Mouse (Mus musculus): ENCODE measurements around the gene A2ml1. TPM values are rescaled to one million over a fixed set of nuclear protein-coding genes. Genes with fewer than 3 reads are reported as not detected.

A2ml1 gene
- polyA plus RNA-seq, 1 experiment from 2014 or later, result 3.6 TPM

- no peak for ATAC-seq
- WGBS, result 77% methylated on average over 1 of the region's 1 CpGs
- Histone ChIP-seq H3K4me1 (replicated peaks) (no peaks in the 10 kb centered on the region), H3K27ac (no peak overlapping the region), H3K4me3 (replicated peaks) (no peak overlapping the region), H3K36me3 (no peaks in the 10 kb centered on the region), H3K9me3 (no peaks in the 10 kb centered on the region), H3K9ac (no peak overlapping the region), H3K27me3 (replicated peaks) (no peaks in the 10 kb centered on the region), H3K4me2 (replicated peaks) (no peak overlapping the region)
Observed at GRCm38 (mm10) chr6:128495346-128495745, 86.1 kb downstream of the A2ml1 start.

GRCm38 (mm10) chr6:128494646-128495331 is 86.6 kb downstream of the A2ml1 start:
- 73% methylated on average over 15 of the region's 15 CpGs for WGBS
- H3K9ac ChIP-seq, result no peak overlapping the region
- H3K9me3 ChIP-seq, result no peaks in the 10 kb centered on the region
- no peak overlapping the region for H3K4me2 ChIP-seq (replicated peaks)
- ATAC-seq, result no peak
- no peaks in the 10 kb centered on the region for H3K27me3 ChIP-seq (replicated peaks)
- H3K4me3 ChIP-seq (replicated peaks), result no peak overlapping the region
- H3K36me3 ChIP-seq, result no peaks in the 10 kb centered on the region
- H3K4me1 ChIP-seq (replicated peaks), result no peaks in the 10 kb centered on the region
- H3K27ac ChIP-seq, result no peak overlapping the region

GRCm38 (mm10) chr6:128491916-128492315 is 89.5 kb downstream of the A2ml1 start:
- no peak overlapping the region for H3K4me2 ChIP-seq (replicated peaks)
- H3K4me3 ChIP-seq (replicated peaks), result no peak overlapping the region
- ATAC-seq, result no peak
- 80% methylated on average over 4 of the region's 4 CpGs for WGBS
- no peak overlapping the region for H3K27ac ChIP-seq
- no peaks in the 10 kb centered on the region for H3K27me3 ChIP-seq (replicated peaks)
- no peak overlapping the region for H3K9ac ChIP-seq
- H3K36me3 ChIP-seq, result no peaks in the 10 kb centered on the region
- no peaks in the 10 kb centered on the region for H3K9me3 ChIP-seq
- H3K4me1 ChIP-seq (replicated peaks), result no peaks in the 10 kb centered on the region

GRCm38 (mm10) chr6:128490141-128490540 is 91.3 kb downstream of the A2ml1 start:
- H3K9ac ChIP-seq, result no peak overlapping the region
- H3K4me2 ChIP-seq (replicated peaks), result no peak overlapping the region
- H3K9me3 ChIP-seq, result no peaks in the 10 kb centered on the region
- no peak for ATAC-seq
- H3K27me3 ChIP-seq (replicated peaks), result no peaks in the 10 kb centered on the region
- H3K27ac ChIP-seq, result no peak overlapping the region
- WGBS, result 96% methylated on average over 10 of the region's 10 CpGs
- no peaks in the 10 kb centered on the region for H3K36me3 ChIP-seq
- no peak overlapping the region for H3K4me3 ChIP-seq (replicated peaks)
- no peaks in the 10 kb centered on the region for H3K4me1 ChIP-seq (replicated peaks)

Other genes starting within 250 kb of the A2ml1 start
- gene Tulp3, start 225.8 kb downstream of the A2ml1 start, polyA plus RNA-seq (2015; fragmentation: Nextera tagmentation; extraction: Ambion mirVana), result 10.4 and 11.9 TPM in 2 replicates
- 97.9 and 107 TPM in 2 replicates for gene Rhno1, start 218.7 kb downstream of the A2ml1 start, polyA plus RNA-seq (2015; fragmentation: Nextera tagmentation; extraction: Ambion mirVana)
- 25.7 and 26.3 TPM in 2 replicates for gene Foxm1, start 218.6 kb downstream of the A2ml1 start, polyA plus RNA-seq (2015; fragmentation: Nextera tagmentation; extraction: Ambion mirVana)
- 0.13 and 0.16 TPM in 2 replicates for gene Tex52, start 206.2 kb downstream of the A2ml1 start, polyA plus RNA-seq (2015; fragmentation: Nextera tagmentation; extraction: Ambion mirVana)
- gene Gm44596, start 206.1 kb downstream of the A2ml1 start, polyA plus RNA-seq (2015; fragmentation: Nextera tagmentation; extraction: Ambion mirVana), result not detected in 2 replicates
- 4.9 TPM in 2 replicates for gene Nrip2, start 182.3 kb downstream of the A2ml1 start, polyA plus RNA-seq (2015; fragmentation: Nextera tagmentation; extraction: Ambion mirVana)
- gene Itfg2, start 156.7 kb downstream of the A2ml1 start, polyA plus RNA-seq (2015; fragmentation: Nextera tagmentation; extraction: Ambion mirVana), result 24.4 and 24.8 TPM in 2 replicates
- gene Fkbp4, start 142.9 kb downstream of the A2ml1 start, polyA plus RNA-seq (2015; fragmentation: Nextera tagmentation; extraction: Ambion mirVana), result 511 and 518 TPM in 2 replicates
- gene Pzp, start 54.9 kb downstream of the A2ml1 start, polyA plus RNA-seq (2015; fragmentation: Nextera tagmentation; extraction: Ambion mirVana), result 2.0 and 3.8 TPM in 2 replicates
- gene Klrb1a, start 41.9 kb upstream of the A2ml1 start, polyA plus RNA-seq (2015; fragmentation: Nextera tagmentation; extraction: Ambion mirVana), result not detected in 2 replicates
- 11.4 and 15.9 TPM in 2 replicates for gene Clec2h, start 80.8 kb upstream of the A2ml1 start, polyA plus RNA-seq (2015; fragmentation: Nextera tagmentation; extraction: Ambion mirVana)
- gene Klrb1, start 141.5 kb upstream of the A2ml1 start, polyA plus RNA-seq (2015; fragmentation: Nextera tagmentation; extraction: Ambion mirVana), result not detected in 2 replicates
- 0.30 and 0.34 TPM in 2 replicates for gene Klrb1c, start 207.6 kb upstream of the A2ml1 start, polyA plus RNA-seq (2015; fragmentation: Nextera tagmentation; extraction: Ambion mirVana)
- not detected in 2 replicates for gene Gm44511, start 244.7 kb upstream of the A2ml1 start, polyA plus RNA-seq (2015; fragmentation: Nextera tagmentation; extraction: Ambion mirVana)
- gene Klrb1b, start 244.7 kb upstream of the A2ml1 start, polyA plus RNA-seq (2015; fragmentation: Nextera tagmentation; extraction: Ambion mirVana), result 1.2 TPM in 2 replicates